Mouse (Mus musculus): ENCODE results near the gene Nxnl2. TPM values are rescaled to one million over a fixed set of nuclear protein-coding genes. Genes with fewer than 3 reads are reported as not detected.
A peak's percentile ranks its signal among the peaks of the same experiment; 100 is the strongest.

Nxnl2 gene
- polyA plus RNA-seq, 1 experiment from 2014 or later = 0.72 TPM

- H3K27ac ChIP-seq (ENCODE audit: low read depth) = peak overlapping the region; percentile 56; the same call in 1 of the 2 replicates
- no peak overlapping the region for H3K9ac ChIP-seq
- H3K36me3 ChIP-seq (ENCODE audit: insufficient read depth) = peaks cover 38% of the 10 kb centered on the region
- no peaks in the 10 kb centered on the region for H3K4me1 ChIP-seq (ENCODE audit: insufficient read depth)
- ATAC-seq (ENCODE audit: insufficient read depth) = no peak
- WGBS = 95% methylated on average over 6 of the region's 6 CpGs
- DNase-seq = no peak
- no peak overlapping the region for H3K4me3 ChIP-seq (ENCODE audit: low read depth, low read length)
- TF ChIP-seq CTCF (IDR thresholded peaks at IDR 0.05; ENCODE audit: low read depth) = no peak
- no peak overlapping the region for H3K4me2 ChIP-seq
- H3K9me3 ChIP-seq (ENCODE audit: low read depth, low read length) = no peaks in the 10 kb centered on the region
- H3K27me3 ChIP-seq (ENCODE audit: insufficient read depth, low read length) = no peaks in the 10 kb centered on the region
Measured at GRCm38 (mm10) chr13:51156014-51156386, 14.8 kb upstream of the Nxnl2 start.

GRCm38 (mm10) chr13:51157291-51157690 lies 13.5 kb upstream of the Nxnl2 start:
- H3K4me2 ChIP-seq = no peak overlapping the region
- ATAC-seq (ENCODE audit: insufficient read depth) (no peak), DNase-seq (no peak)
- TF ChIP-seq CTCF (IDR thresholded peaks at IDR 0.05; ENCODE audit: low read depth) = no peak
- H3K27ac ChIP-seq (ENCODE audit: low read depth) = no peak overlapping the region
- H3K9ac ChIP-seq = no peak overlapping the region
- 73% methylated on average over 3 of the region's 3 CpGs for WGBS
- peaks cover 38% of the 10 kb centered on the region for H3K36me3 ChIP-seq (ENCODE audit: insufficient read depth)
- no peak overlapping the region for H3K4me3 ChIP-seq (ENCODE audit: low read depth, low read length)
- no peaks in the 10 kb centered on the region for H3K27me3 ChIP-seq (ENCODE audit: insufficient read depth, low read length)
- H3K4me1 ChIP-seq (ENCODE audit: insufficient read depth) = no peaks in the 10 kb centered on the region
- H3K9me3 ChIP-seq (ENCODE audit: low read depth, low read length) = no peaks in the 10 kb centered on the region

GRCm38 (mm10) chr13:51161672-51162071 lies 9.2 kb upstream of the Nxnl2 start:
- WGBS = 73% methylated on average over 2 of the region's 2 CpGs
- H3K36me3 ChIP-seq (ENCODE audit: insufficient read depth) = 0 out of 2 replicates have a peak, but pooled peaks cover 5% of the 10 kb centered on the region
- no peaks in the 10 kb centered on the region for H3K27me3 ChIP-seq (ENCODE audit: insufficient read depth, low read length)
- no peak for DNase-seq
- no peaks in the 10 kb centered on the region for H3K4me1 ChIP-seq (ENCODE audit: insufficient read depth)
- no peak overlapping the region for H3K4me3 ChIP-seq (ENCODE audit: low read depth, low read length)
- ATAC-seq (ENCODE audit: insufficient read depth) = no peak
- H3K27ac ChIP-seq (ENCODE audit: low read depth) = no peak overlapping the region
- H3K4me2 ChIP-seq = no peak overlapping the region
- no peaks in the 10 kb centered on the region for H3K9me3 ChIP-seq (ENCODE audit: low read depth, low read length)
- no peak overlapping the region for H3K9ac ChIP-seq
- TF ChIP-seq CTCF (IDR thresholded peaks at IDR 0.05; ENCODE audit: low read depth) = no peak

- no peaks in the 10 kb centered on the region for H3K9me3 ChIP-seq (ENCODE audit: low read depth, low read length)
- ATAC-seq (ENCODE audit: insufficient read depth) = no peak
- H3K36me3 ChIP-seq (ENCODE audit: insufficient read depth) = 0 out of 2 replicates have a peak, but pooled peaks cover 3% of the 10 kb centered on the region
- no peak overlapping the region for H3K9ac ChIP-seq
- no peak for DNase-seq
- 81% methylated on average over 6 of the region's 6 CpGs for WGBS
- no peak for TF ChIP-seq CTCF (IDR thresholded peaks at IDR 0.05; ENCODE audit: low read depth)
- no peaks in the 10 kb centered on the region for H3K27me3 ChIP-seq (ENCODE audit: insufficient read depth, low read length)
- no peak overlapping the region for H3K4me3 ChIP-seq (ENCODE audit: low read depth, low read length)
- H3K4me1 ChIP-seq (ENCODE audit: insufficient read depth) = no peaks in the 10 kb centered on the region
- no peak overlapping the region for H3K27ac ChIP-seq (ENCODE audit: low read depth)
- no peak overlapping the region for H3K4me2 ChIP-seq
Measured at GRCm38 (mm10) chr13:51162246-51162645, 8.6 kb upstream of the Nxnl2 start.

GRCm38 (mm10) chr13:51166711-51167110 lies 4.1 kb upstream of the Nxnl2 start:
- no peaks in the 10 kb centered on the region for H3K36me3 ChIP-seq (ENCODE audit: insufficient read depth)
- no peak overlapping the region for H3K27ac ChIP-seq (ENCODE audit: low read depth)
- no peak for DNase-seq
- H3K4me3 ChIP-seq (ENCODE audit: low read depth, low read length) = no peak overlapping the region
- H3K27me3 ChIP-seq (ENCODE audit: insufficient read depth, low read length) = peaks cover 5% of the 10 kb centered on the region; the same call in 1 of the 2 replicates
- no peak overlapping the region for H3K9ac ChIP-seq
- no peak for TF ChIP-seq CTCF (IDR thresholded peaks at IDR 0.05; ENCODE audit: low read depth)
- no peak for ATAC-seq (ENCODE audit: insufficient read depth)
- WGBS = 53% methylated on average over 11 of the region's 11 CpGs
- H3K4me2 ChIP-seq = no peak overlapping the region
- H3K9me3 ChIP-seq (ENCODE audit: low read depth, low read length) = no peaks in the 10 kb centered on the region
- H3K4me1 ChIP-seq (ENCODE audit: insufficient read depth) = no peaks in the 10 kb centered on the region

GRCm38 (mm10) chr13:51170215-51170614 lies 607 bp upstream of the Nxnl2 start:
- DNase-seq = no peak
- 22% methylated on average over 11 of the region's 11 CpGs for WGBS
- no peak for TF ChIP-seq CTCF (IDR thresholded peaks at IDR 0.05; ENCODE audit: low read depth)
- peaks cover 9% of the 10 kb centered on the region; the same call in 1 of the 2 replicates for H3K27me3 ChIP-seq (ENCODE audit: insufficient read depth, low read length)
- H3K4me1 ChIP-seq (ENCODE audit: insufficient read depth) = no peaks in the 10 kb centered on the region
- H3K27ac ChIP-seq (ENCODE audit: low read depth) = no peak overlapping the region
- peak overlapping the region; percentile 49 for H3K4me3 ChIP-seq (ENCODE audit: low read depth, low read length)
- no peaks in the 10 kb centered on the region for H3K9me3 ChIP-seq (ENCODE audit: low read depth, low read length)
- ATAC-seq (ENCODE audit: insufficient read depth) = peak; percentile 50; the same call in 1 of the 2 replicates
- peak overlapping the region; percentile 98 for H3K4me2 ChIP-seq
- H3K36me3 ChIP-seq (ENCODE audit: insufficient read depth) = no peaks in the 10 kb centered on the region
- no peak overlapping the region for H3K9ac ChIP-seq

- no peaks in the 10 kb centered on the region for H3K36me3 ChIP-seq (ENCODE audit: insufficient read depth)
- ATAC-seq (ENCODE audit: insufficient read depth) (no peak), DNase-seq (no peak)
- peaks cover 9% of the 10 kb centered on the region; the same call in 1 of the 2 replicates for H3K27me3 ChIP-seq (ENCODE audit: insufficient read depth, low read length)
- H3K27ac ChIP-seq (ENCODE audit: low read depth) = no peak overlapping the region
- TF ChIP-seq CTCF (IDR thresholded peaks at IDR 0.05; ENCODE audit: low read depth) = no peak
- H3K4me3 ChIP-seq (ENCODE audit: low read depth, low read length) = no peak overlapping the region
- no peaks in the 10 kb centered on the region for H3K9me3 ChIP-seq (ENCODE audit: low read depth, low read length)
- no peaks in the 10 kb centered on the region for H3K4me1 ChIP-seq (ENCODE audit: insufficient read depth)
- WGBS = 90% methylated on average over 7 of the region's 7 CpGs
- H3K9ac ChIP-seq = no peak overlapping the region
- no peak overlapping the region for H3K4me2 ChIP-seq
Measured at GRCm38 (mm10) chr13:51172601-51173000, 1.8 kb downstream of the Nxnl2 start.

GRCm38 (mm10) chr13:51178932-51179331 lies 8.1 kb downstream of the Nxnl2 start:
- H3K27me3 ChIP-seq (ENCODE audit: insufficient read depth, low read length) = no peaks in the 10 kb centered on the region
- TF ChIP-seq CTCF (IDR thresholded peaks at IDR 0.05; ENCODE audit: low read depth) = peak; percentile 56
- peak; percentile 86 for ATAC-seq (ENCODE audit: insufficient read depth)
- H3K36me3 ChIP-seq (ENCODE audit: insufficient read depth) = no peaks in the 10 kb centered on the region
- H3K9me3 ChIP-seq (ENCODE audit: low read depth, low read length) = no peaks in the 10 kb centered on the region
- no peaks in the 10 kb centered on the region for H3K4me1 ChIP-seq (ENCODE audit: insufficient read depth)
- 41% methylated on average over 10 of the region's 10 CpGs for WGBS
- H3K9ac ChIP-seq = no peak overlapping the region
- no peak overlapping the region for H3K27ac ChIP-seq (ENCODE audit: low read depth)
- H3K4me3 ChIP-seq (ENCODE audit: low read depth, low read length) = no peak overlapping the region
- no peak overlapping the region for H3K4me2 ChIP-seq
- peak; percentile 77 for DNase-seq
